ENCODE assay signal across 20 mouse cellular contexts in the genomic region with DNA sequence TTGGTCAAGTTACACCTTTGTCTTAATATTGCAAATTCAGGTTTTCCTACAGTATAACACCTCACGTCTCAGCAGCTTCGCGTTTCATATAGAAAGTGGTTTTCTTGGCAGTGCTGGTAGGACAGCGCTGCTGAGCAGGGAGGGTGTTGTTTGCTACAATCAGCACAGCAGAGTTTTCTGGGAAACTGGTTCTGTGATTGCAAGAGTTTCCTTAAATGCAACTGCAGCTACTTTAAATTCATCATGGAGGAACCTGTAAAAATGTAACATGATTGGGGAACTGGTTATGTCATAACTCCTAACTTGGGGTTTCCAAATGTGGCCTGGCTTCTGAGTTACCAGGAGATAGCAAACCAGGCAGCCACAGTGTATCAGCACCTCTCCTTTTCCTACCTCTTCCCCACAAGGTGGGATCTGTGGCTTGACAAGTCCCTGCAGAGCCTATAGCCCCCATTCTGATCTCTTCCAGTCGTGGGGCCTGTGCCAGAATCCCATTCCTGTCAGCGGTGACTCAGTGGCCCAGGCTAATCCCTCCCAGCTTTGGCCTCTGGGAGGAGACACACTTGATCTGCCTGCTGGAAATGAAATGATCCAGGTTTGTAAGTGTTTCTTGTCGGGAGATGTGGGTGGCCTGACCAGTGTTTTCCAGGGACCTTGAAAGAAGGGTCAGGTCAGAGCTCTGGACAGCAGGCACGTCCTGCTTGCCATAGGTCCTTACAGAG.
DNase-seq lines count a peak whose midpoint lies in the region; ATAC-seq and TF ChIP-seq lines count a peak whose summit lies in the region.
"Had no signal": no experiment of that assay in that cellular context is flagged by ENCODE, and none has a peak within 500 bp of the region (broad histone marks: within the 10 kb centered on the region; RNA-seq: fewer than 3 reads in every experiment).

No protein-coding gene starts in this region.

- TF ChIP-seq CTCF in left cerebral cortex, adult 2 months (IDR thresholded peaks at IDR 0.05) = no peak
- TF ChIP-seq CTCF in Patski (IDR thresholded peaks at IDR 0.05) = no peak

- no peak overlapping the region for H3K4me3 ChIP-seq in left cerebral cortex, adult 2 months
- no peak overlapping the region for H3K4me3 ChIP-seq in stomach, embryonic 16.5 days (replicated peaks; ENCODE audit: low read length)
- H3K4me3 ChIP-seq: erythroblast, embryonic 14.5 days; hindbrain, embryonic 10.5 days; neural tube, embryonic 12.5 days had no signal

- H3K36me3 ChIP-seq in stomach, embryonic 16.5 days (ENCODE audit: control insufficient read depth, insufficient read depth, low read length) = no peaks in the 10 kb centered on the region; the same call in 1 of the 2 replicates

- H3K4me1 ChIP-seq in stomach, embryonic 16.5 days (ENCODE audit: control insufficient read depth, insufficient read depth, low read length) = 0 out of 2 replicates have a peak, but pooled peaks cover 8% of the 10 kb centered on the region
- H3K4me1 ChIP-seq: neural tube, embryonic 12.5 days had no signal

- H3K27ac ChIP-seq in left cerebral cortex, adult 2 months = peak overlapping the region; percentile 75
- 0 out of 2 replicates have a peak overlapping the region, but pooled peaks have one; percentile 14 for H3K27ac ChIP-seq in stomach, embryonic 16.5 days (ENCODE audit: low read length)
- H3K27ac ChIP-seq: hindbrain, embryonic 10.5 days; hindbrain, postnatal 0 days; neural tube, embryonic 12.5 days had no signal

- in situ Hi-C loops in Patski (cut with MboI; ENCODE audit: low pct_unique_long_range_greater_than_20kb) = no loop called here

- no peak overlapping the region for H3K9ac ChIP-seq in stomach, embryonic 16.5 days (ENCODE audit: low read length)
- H3K9ac ChIP-seq: neural tube, embryonic 12.5 days had no signal

- CTCF ChIA-PET in Patski (lab: Charles Lee) = interaction anchor here (1.1 to 1.7 kb wide), 3 partner anchors 9 to 19 kb away, joined by 3 to 4 read pairs (median 4); no protein-coding TSS in a partner anchor

- POLR2A ChIA-PET in Patski (lab: Charles Lee) = interaction anchor here (1.9 kb wide), 1 partner anchor 18 kb away, joined by 6 read pairs; no protein-coding TSS in a partner anchor

- H3K4me2 ChIP-seq in stomach, embryonic 16.5 days (ENCODE audit: low read depth, low read length) = no peak overlapping the region
- H3K4me2 ChIP-seq: liver, embryonic 11.5 days; neural tube, embryonic 12.5 days had no signal

- no peaks in the 10 kb centered on the region for H3K27me3 ChIP-seq in Patski
- H3K27me3 ChIP-seq in stomach, embryonic 16.5 days (ENCODE audit: control insufficient read depth, insufficient read depth, low read length) = no peaks in the 10 kb centered on the region
- H3K27me3 ChIP-seq: neural tube, embryonic 12.5 days had no signal

- ATAC-seq in Patski = peak; percentile 71
- ATAC-seq in stomach, embryonic 16.5 days (ENCODE audit: insufficient read depth, low FRiP score) = no peak
- ATAC-seq: forebrain, embryonic 14.5 days; hindbrain, postnatal 0 days; intestine, postnatal 0 days had no signal

- WGBS in stomach, embryonic 16.5 days = 72% methylated on average over 8 of the region's 8 CpGs

- intact Hi-C loops in left cerebral cortex, adult 2 months (cut with DNase I) = no loop called here
- intact Hi-C loops in left cerebral cortex, postnatal 36 days (cut with DNase I) = no loop called here

- no peak for DNase-seq in left cerebral cortex, adult 2 months (ENCODE audit: extremely low spot score in 1 of 2, low spot score in 2 of 2)
- DNase-seq in left cerebral cortex, postnatal 36 days (ENCODE audit: low spot score in 2 of 2) = no peak
- DNase-seq in Patski (ENCODE audit: low read depth, low spot score) = no peak
- peak; percentile 63 for DNase-seq in brain, adult 2 months (ENCODE audit: low read depth, low spot score)
- no peak for DNase-seq in right cerebral cortex, adult 2 months (ENCODE audit: low spot score in 2 of 2)
- no peak for DNase-seq in c-Kit-positive CD71-positive TER-119-positive erythroid progenitor cells, embryonic 14.5 days (ENCODE audit: low spot score)
- DNase-seq: adrenal gland, postnatal 25 days; cerebellum, adult 8-10 months; heart, adult 18-20 months; lung, adult 18-20 months; lung, postnatal 14 days; thymus, adult 18-20 months had no signal

- H3K9me3 ChIP-seq in stomach, embryonic 16.5 days (replicated peaks; ENCODE audit: control insufficient read depth, low read length) = no peaks in the 10 kb centered on the region
- H3K9me3 ChIP-seq: hindbrain, embryonic 10.5 days; neural tube, embryonic 12.5 days had no signal
